Mouse (Mus musculus): ENCODE data around the gene Zfp653.

- peak; percentile 18; the same call in 1 of the 2 replicates for TF ChIP-seq CTCF (conservative IDR thresholded peaks at IDR 0.05; ENCODE audit: low read length)
- TF ChIP-seq POU5F1 (IDR thresholded peaks at IDR 0.05; ENCODE audit: borderline replicate concordance, low read length): no peak
- TF ChIP-seq NANOG (IDR thresholded peaks at IDR 0.05; ENCODE audit: borderline replicate concordance, low read length): no peak
Measured at GRCm38 (mm10) chr9:22095854-22096307, 24.7 kb upstream of the Zfp653 start.

All from E14TG2a.4 (cell line).